Mouse (Mus musculus) intestine, embryonic 16.5 days (tissue): ENCODE data around the gene Cers3. TPM values are rescaled to one million over a fixed set of nuclear protein-coding genes. Genes with fewer than 3 reads are reported as not detected.

Source experiments
- ATAC-seq: fragments of 200-750 bp; cut with Nextera tagmentation; 2 replicates; pipeline ENCODE4 v1.8.0; 2017; ENCODE audit warnings: moderate TSS enrichment, moderate library complexity
- H3K27ac ChIP-seq: fragments of 300-500 bp; sonication (generic); 2 replicates; pipeline ENCODE4 v1.5.1; 2014; ENCODE audit warnings: mild to moderate bottlenecking, low read length
- H3K27me3 ChIP-seq: fragments of 300-500 bp; sonication (generic); replicated peaks from 2 replicates; pipeline ENCODE4 v1.6.1; 2014; ENCODE audit warnings: low read length, control low read depth, mixed read lengths; ENCODE audit not compliant: control insufficient read depth, insufficient read depth
- H3K36me3 ChIP-seq: fragments of 300-500 bp; sonication (generic); 2 replicates; pipeline ENCODE4 v1.6.1; 2014; ENCODE audit warnings: low read length, control low read depth; ENCODE audit not compliant: control insufficient read depth, insufficient read depth
- H3K4me1 ChIP-seq: fragments of 300-500 bp; sonication (generic); 2 replicates; pipeline ENCODE4 v1.6.1; 2014; ENCODE audit warnings: low read length, control low read depth, mixed read lengths; ENCODE audit not compliant: control insufficient read depth, insufficient read depth
- H3K4me2 ChIP-seq: fragments of 300-500 bp; sonication (generic); 2 replicates; pipeline ENCODE4 v1.6.1; 2014; ENCODE audit warnings: low read depth, low read length, control low read depth
- H3K4me3 ChIP-seq: fragments of 300-500 bp; sonication (generic); 2 replicates; pipeline ENCODE4 v1.5.1; 2014; ENCODE audit warnings: mild to moderate bottlenecking, low read length
- H3K9ac ChIP-seq: fragments of 300-500 bp; sonication (generic); 2 replicates; pipeline ENCODE4 v1.6.1; 2014; ENCODE audit warnings: low read depth, low read length
- H3K9me3 ChIP-seq: fragments of 300-500 bp; sonication (generic); 2 replicates; pipeline ENCODE4 v1.6.1; 2016; ENCODE audit warnings: low read length, control low read depth; ENCODE audit not compliant: control insufficient read depth
- WGBS: fragments of 180-500 bp; shearing (Covaris S2); extraction: QIAGEN DNeasy Blood & Tissue Kit; methylation state at CpG from one replicate; pipeline ENCODE4 v1.1.7; 2014; 5-methylcytosine and 5-hydroxymethylcytosine counted together
- polyA plus RNA-seq: library from polyadenylated mRNA; unstranded; fragments of >200 nt; fragmentation: Nextera tagmentation; extraction: Ambion mirVana; gene quantifications from 2 replicates; pipeline ENCODE4 v1.2.1, GENCODE M21; 2015

Gene Cers3
- polyA plus RNA-seq, 1 experiment from 2014 or later = 1.4 TPM

DNA sequence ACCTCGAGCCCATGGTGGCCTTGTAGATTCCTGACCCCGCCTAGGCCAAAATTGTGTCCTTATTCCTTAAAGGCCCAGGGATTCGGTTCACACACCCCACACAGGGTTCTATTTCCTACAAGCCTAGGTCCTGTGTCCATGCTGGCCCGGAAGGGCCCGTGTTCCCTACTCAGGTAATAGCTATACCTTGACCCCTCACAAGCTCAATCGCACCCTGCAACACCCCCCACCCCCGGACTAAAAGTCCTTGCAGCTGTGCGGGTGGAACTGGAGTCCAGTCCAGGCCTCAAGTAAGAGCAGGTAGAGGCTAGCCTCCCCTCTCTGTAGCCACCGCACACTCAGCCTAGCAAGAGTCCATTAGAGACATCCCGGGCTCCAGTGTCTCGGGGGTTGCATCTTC is 9.4 kb upstream of the Cers3 start:
- 94% methylated on average over 11 of the region's 11 CpGs for WGBS
- Histone ChIP-seq H3K4me1 (no peaks in the 10 kb centered on the region), H3K4me2 (no peak overlapping the region), H3K27ac (no peak overlapping the region), H3K9me3 (no peaks in the 10 kb centered on the region), H3K36me3 (no peaks in the 10 kb centered on the region), H3K27me3 (no peaks in the 10 kb centered on the region), H3K9ac (no peak overlapping the region), H3K4me3 (no peak overlapping the region)
- ATAC-seq = no peak

DNA sequence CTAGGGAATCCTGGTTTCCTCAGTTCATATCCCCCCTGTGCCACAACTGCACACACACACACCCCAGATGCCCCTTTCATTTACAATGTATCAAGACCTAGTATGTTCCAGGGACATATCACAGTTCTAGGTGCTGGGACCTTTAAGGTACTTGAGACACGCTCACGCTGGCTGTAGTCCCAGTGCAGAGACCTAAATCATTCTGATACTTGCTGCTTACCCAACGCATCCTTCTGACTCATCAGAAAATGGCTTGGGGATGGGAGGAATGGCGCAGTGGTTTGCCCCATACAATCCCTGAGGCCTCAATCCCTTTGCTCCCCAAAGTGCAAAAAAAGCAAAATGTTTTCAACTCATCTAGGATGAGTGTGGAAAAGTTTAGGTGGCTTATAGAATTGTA is 8.8 kb upstream of the Cers3 start:
- no peak for ATAC-seq
- no peak overlapping the region for H3K4me3 ChIP-seq
- no peak overlapping the region for H3K4me2 ChIP-seq
- H3K9ac ChIP-seq = no peak overlapping the region
- 95% methylated on average over 4 of the region's 4 CpGs for WGBS
- H3K27ac ChIP-seq = no peak overlapping the region
- no peaks in the 10 kb centered on the region for H3K4me1 ChIP-seq
- no peaks in the 10 kb centered on the region for H3K36me3 ChIP-seq
- no peaks in the 10 kb centered on the region for H3K27me3 ChIP-seq
- H3K9me3 ChIP-seq = no peaks in the 10 kb centered on the region

GRCm38 (mm10) chr7:66734993-66735392 is 8.3 kb upstream of the Cers3 start:
- no peak overlapping the region for H3K9ac ChIP-seq
- no peaks in the 10 kb centered on the region for H3K9me3 ChIP-seq
- no peak overlapping the region for H3K4me3 ChIP-seq
- no peaks in the 10 kb centered on the region for H3K36me3 ChIP-seq
- no peak overlapping the region for H3K4me2 ChIP-seq
- H3K27ac ChIP-seq = no peak overlapping the region
- ATAC-seq = no peak
- 87% methylated on average over 6 of the region's 6 CpGs for WGBS
- H3K4me1 ChIP-seq = no peaks in the 10 kb centered on the region
- no peaks in the 10 kb centered on the region for H3K27me3 ChIP-seq

- H3K4me2 ChIP-seq = no peak overlapping the region
- no peaks in the 10 kb centered on the region for H3K36me3 ChIP-seq
- no peak overlapping the region for H3K4me3 ChIP-seq
- ATAC-seq = no peak
- no peak overlapping the region for H3K9ac ChIP-seq
- 82% methylated on average over 4 of the region's 4 CpGs for WGBS
- no peaks in the 10 kb centered on the region for H3K27me3 ChIP-seq
- no peaks in the 10 kb centered on the region for H3K4me1 ChIP-seq
- H3K9me3 ChIP-seq = no peaks in the 10 kb centered on the region
- H3K27ac ChIP-seq = no peak overlapping the region
Measured at GRCm38 (mm10) chr7:66737418-66737817, 5.9 kb upstream of the Cers3 start.

GRCm38 (mm10) chr7:66741008-66741407 is 2.3 kb upstream of the Cers3 start:
- 76% methylated on average over 5 of the region's 5 CpGs for WGBS
- Histone ChIP-seq H3K36me3 (no peaks in the 10 kb centered on the region), H3K27ac (no peak overlapping the region), H3K4me3 (no peak overlapping the region), H3K27me3 (no peaks in the 10 kb centered on the region), H3K4me2 (no peak overlapping the region), H3K9ac (no peak overlapping the region), H3K9me3 (no peaks in the 10 kb centered on the region), H3K4me1 (no peaks in the 10 kb centered on the region)
- ATAC-seq = no peak

DNA sequence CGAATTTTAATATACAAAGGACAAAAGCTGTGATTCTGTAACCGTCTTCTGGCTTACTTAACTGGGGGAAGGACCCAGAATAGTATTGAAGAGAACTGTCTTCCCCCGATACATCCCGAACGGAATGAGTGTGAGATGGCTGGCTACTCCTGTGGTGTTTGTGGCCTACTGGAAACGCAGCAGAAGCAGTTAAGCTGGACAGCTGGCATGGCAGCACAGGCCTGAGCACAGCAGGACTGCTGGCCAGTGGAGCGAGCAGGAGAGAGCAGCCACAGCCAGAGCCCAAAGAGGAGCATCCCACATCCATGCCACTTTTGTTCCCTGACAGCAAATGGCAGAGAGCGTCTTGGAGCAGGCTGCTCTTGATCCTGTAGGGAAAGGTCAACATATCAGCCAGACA is 1.9 kb upstream of the Cers3 start:
- no peaks in the 10 kb centered on the region for H3K36me3 ChIP-seq
- 74% methylated on average over 8 of the region's 8 CpGs for WGBS

GRCm38 (mm10) chr7:66746972-66747371 is 3.7 kb downstream of the Cers3 start:
- Histone ChIP-seq H3K36me3 (no peaks in the 10 kb centered on the region), H3K27ac (no peak overlapping the region), H3K9ac (no peak overlapping the region), H3K27me3 (no peaks in the 10 kb centered on the region), H3K4me1 (no peaks in the 10 kb centered on the region), H3K4me3 (no peak overlapping the region), H3K4me2 (no peak overlapping the region), H3K9me3 (no peaks in the 10 kb centered on the region)
- 73% methylated on average over 7 of the region's 7 CpGs for WGBS
- no peak for ATAC-seq

More for the DNA sequence above, 1.9 kb upstream of the Cers3 start:
- Histone ChIP-seq H3K4me3 (no peak overlapping the region), H3K27me3 (no peaks in the 10 kb centered on the region), H3K27ac (no peak overlapping the region), H3K9me3 (no peaks in the 10 kb centered on the region), H3K9ac (no peak overlapping the region), H3K4me2 (no peak overlapping the region), H3K4me1 (no peaks in the 10 kb centered on the region)
- no peak for ATAC-seq

- H3K27me3 ChIP-seq = no peaks in the 10 kb centered on the region
- H3K4me3 ChIP-seq = no peak overlapping the region
- no peak for ATAC-seq
- H3K9me3 ChIP-seq = no peaks in the 10 kb centered on the region
- H3K4me1 ChIP-seq = no peaks in the 10 kb centered on the region
- no peak overlapping the region for H3K27ac ChIP-seq
- H3K4me2 ChIP-seq = no peak overlapping the region
- H3K9ac ChIP-seq = no peak overlapping the region
- WGBS = 71% methylated on average over 1 of the region's 1 CpGs
- no peaks in the 10 kb centered on the region for H3K36me3 ChIP-seq
Measured at GRCm38 (mm10) chr7:66749998-66750397, 6.7 kb downstream of the Cers3 start.

DNA sequence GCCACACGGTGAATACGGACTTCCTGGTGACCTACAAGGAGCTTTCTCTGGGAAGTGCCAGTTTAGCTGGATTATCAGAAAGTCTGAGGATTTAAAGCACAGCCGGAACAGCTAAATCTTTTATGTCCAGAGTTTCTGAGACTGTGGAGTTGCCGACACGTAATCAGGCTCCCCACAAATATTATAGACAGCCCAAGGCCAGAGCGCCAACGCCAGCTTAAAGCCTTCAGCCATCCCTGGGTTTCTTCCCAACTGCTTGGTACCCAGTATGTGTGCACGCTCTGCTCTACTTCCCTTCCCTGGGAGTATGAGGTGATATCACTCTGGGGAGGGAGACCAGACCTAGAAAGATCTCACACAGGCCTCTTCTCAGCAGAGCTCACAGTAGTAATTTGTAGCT is 10.5 kb downstream of the Cers3 start:
- H3K4me3 ChIP-seq = no peak overlapping the region
- no peaks in the 10 kb centered on the region for H3K27me3 ChIP-seq
- H3K9ac ChIP-seq = no peak overlapping the region
- WGBS = 75% methylated on average over 8 of the region's 8 CpGs
- H3K4me2 ChIP-seq = no peak overlapping the region
- no peaks in the 10 kb centered on the region for H3K36me3 ChIP-seq
- no peaks in the 10 kb centered on the region for H3K4me1 ChIP-seq
- H3K27ac ChIP-seq = no peak overlapping the region
- H3K9me3 ChIP-seq = no peaks in the 10 kb centered on the region
- no peak for ATAC-seq

DNA sequence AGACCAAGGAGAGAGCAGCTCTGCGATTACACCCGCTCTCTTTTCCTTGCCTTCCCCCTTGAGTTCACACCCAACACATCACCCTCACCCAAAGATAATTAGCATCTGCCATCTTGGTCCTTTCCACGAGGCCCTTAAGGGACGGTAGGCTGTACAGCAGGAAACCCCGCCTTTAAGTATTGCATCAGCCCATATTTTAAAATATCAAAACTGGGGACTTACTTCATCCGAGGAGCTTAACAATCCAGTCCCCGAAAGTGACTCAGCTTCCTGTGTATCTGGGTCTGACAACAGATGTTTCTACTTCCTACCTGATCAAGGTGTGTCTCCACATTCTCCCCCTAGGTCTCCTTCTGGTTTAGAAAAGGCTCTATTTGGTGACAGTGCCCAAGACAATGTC is 12.3 kb downstream of the Cers3 start:
- ATAC-seq = no peak
- Histone ChIP-seq H3K4me2 (no peak overlapping the region), H3K4me3 (no peak overlapping the region), H3K27me3 (no peaks in the 10 kb centered on the region), H3K9me3 (no peaks in the 10 kb centered on the region), H3K36me3 (no peaks in the 10 kb centered on the region), H3K27ac (no peak overlapping the region), H3K4me1 (no peaks in the 10 kb centered on the region), H3K9ac (no peak overlapping the region)
- WGBS = 80% methylated on average over 7 of the region's 7 CpGs
